Mouse (Mus musculus): ENCODE data around the gene Ovgp1.
A peak's percentile ranks its signal among the peaks of the same experiment; 100 is the strongest.

DNA sequence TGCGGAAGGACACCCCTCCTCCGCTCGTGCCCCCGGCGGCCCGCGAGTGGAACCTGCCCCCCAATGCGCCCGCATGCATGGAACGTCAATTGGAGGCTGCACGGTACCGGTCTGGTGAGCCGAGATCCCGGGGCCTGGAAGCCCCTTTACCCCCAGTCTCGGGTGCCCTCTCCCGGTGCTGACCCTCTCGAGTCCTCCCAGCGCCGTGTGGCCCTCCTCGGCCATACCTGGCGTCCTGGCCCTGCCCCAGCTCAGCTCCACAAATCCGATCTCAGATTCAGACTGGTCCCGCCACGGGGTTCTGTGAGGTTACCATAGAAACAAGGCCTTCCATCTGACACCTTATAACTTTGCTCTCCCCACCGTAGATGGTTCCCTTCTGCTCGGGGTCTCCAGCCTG is 13.9 kb upstream of the Ovgp1 start:
- TF ChIP-seq POLR2A (IDR thresholded peaks at IDR 0.05; ENCODE audit: low read depth, low read length) (no peak), CTCF (IDR thresholded peaks at IDR 0.05; ENCODE audit: extremely low read depth, insufficient read length, insufficient replicate concordance, low read depth, low read length) (0 out of 2 replicates have a peak, but pooled peaks have one; percentile 3)
